In the genomic region with DNA sequence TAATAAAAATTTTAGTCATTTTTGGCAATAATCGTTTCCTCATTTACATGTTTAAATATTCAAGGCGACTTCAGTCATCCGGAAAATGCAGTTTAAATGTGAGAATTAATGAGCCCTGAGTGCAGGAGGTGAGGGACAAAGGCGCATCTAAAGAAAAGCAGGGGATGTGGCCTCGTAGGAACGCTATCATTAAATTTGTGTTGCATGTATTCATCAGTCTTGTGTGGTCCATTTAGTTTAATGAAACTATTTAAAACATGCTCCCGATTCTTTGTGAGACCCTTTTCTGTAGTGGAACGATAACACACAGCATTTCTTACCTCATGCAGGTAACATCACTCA, we compare ENCODE assay signal across 32 mouse cellular contexts.
DNase-seq lines count a peak whose midpoint lies in the region; ATAC-seq and TF ChIP-seq lines count a peak whose summit lies in the region.
"Had no signal": no experiment of that assay in that cellular context is flagged by ENCODE, and none has a peak within 500 bp of the region (broad histone marks: within the 10 kb centered on the region; RNA-seq: fewer than 3 reads in every experiment).

No protein-coding gene starts in this region.

- H3K4me3 ChIP-seq in forebrain, embryonic 11.5 days (ENCODE audit: low read depth, low read length): no peak overlapping the region
- H3K4me3 ChIP-seq in forebrain, embryonic 10.5 days: no peak overlapping the region
- H3K4me3 ChIP-seq in midbrain, embryonic 13.5 days (replicated peaks): no peak overlapping the region
- H3K4me3 ChIP-seq in midbrain, embryonic 15.5 days: no peak overlapping the region
- H3K4me3 ChIP-seq in forebrain, embryonic 13.5 days: no peak overlapping the region
- no peak overlapping the region for H3K4me3 ChIP-seq in neural tube, embryonic 13.5 days
- H3K4me3 ChIP-seq in stomach, postnatal 0 days (ENCODE audit: low read depth, low read length): no peak overlapping the region
- H3K4me3 ChIP-seq: embryonic facial prominence, embryonic 10.5 days; embryonic facial prominence, embryonic 15.5 days; heart, embryonic 10.5 days; heart, embryonic 15.5 days; liver, embryonic 12.5 days; megakaryocyte, embryonic 14.5 days; stomach, embryonic 15.5 days had no signal

- H3K9ac ChIP-seq in forebrain, embryonic 11.5 days (ENCODE audit: low read length): no peak overlapping the region
- H3K9ac ChIP-seq in midbrain, embryonic 13.5 days (replicated peaks): no peak overlapping the region
- no peak overlapping the region for H3K9ac ChIP-seq in midbrain, embryonic 15.5 days
- no peak overlapping the region for H3K9ac ChIP-seq in forebrain, embryonic 13.5 days
- H3K9ac ChIP-seq in neural tube, embryonic 13.5 days: no peak overlapping the region
- no peak overlapping the region for H3K9ac ChIP-seq in stomach, postnatal 0 days (ENCODE audit: low read length)
- H3K9ac ChIP-seq: embryonic facial prominence, embryonic 15.5 days; heart, embryonic 15.5 days; liver, embryonic 12.5 days; liver, postnatal 0 days; stomach, embryonic 15.5 days had no signal

- H3K27ac ChIP-seq in forebrain, embryonic 11.5 days (ENCODE audit: low read depth, low read length): no peak overlapping the region
- H3K27ac ChIP-seq in forebrain, embryonic 10.5 days: no peak overlapping the region
- no peak overlapping the region for H3K27ac ChIP-seq in midbrain, embryonic 13.5 days
- no peak overlapping the region for H3K27ac ChIP-seq in midbrain, embryonic 15.5 days
- H3K27ac ChIP-seq in forebrain, embryonic 13.5 days: no peak overlapping the region
- 0 out of 2 replicates have a peak overlapping the region, but pooled peaks have one; percentile 28 for H3K27ac ChIP-seq in neural tube, embryonic 13.5 days (replicated peaks)
- no peak overlapping the region for H3K27ac ChIP-seq in stomach, postnatal 0 days (replicated peaks)
- H3K27ac ChIP-seq: embryonic facial prominence, embryonic 10.5 days; embryonic facial prominence, embryonic 15.5 days; heart, embryonic 10.5 days; heart, embryonic 15.5 days; kidney, postnatal 0 days; liver, embryonic 12.5 days; stomach, embryonic 15.5 days had no signal

- H3K4me2 ChIP-seq in forebrain, embryonic 11.5 days (ENCODE audit: low read depth, low read length, severe bottlenecking): no peak overlapping the region
- H3K4me2 ChIP-seq in midbrain, embryonic 13.5 days (replicated peaks): no peak overlapping the region
- no peak overlapping the region for H3K4me2 ChIP-seq in midbrain, embryonic 15.5 days
- no peak overlapping the region for H3K4me2 ChIP-seq in forebrain, embryonic 13.5 days
- no peak overlapping the region for H3K4me2 ChIP-seq in neural tube, embryonic 13.5 days
- H3K4me2 ChIP-seq in stomach, postnatal 0 days (replicated peaks; ENCODE audit: low read depth): no peak overlapping the region
- H3K4me2 ChIP-seq: embryonic facial prominence, embryonic 15.5 days; heart, embryonic 15.5 days; liver, embryonic 12.5 days; stomach, embryonic 15.5 days had no signal

- no peak for TF ChIP-seq CTCF in stomach, postnatal 0 days (IDR thresholded peaks at IDR 0.05; ENCODE audit: low read depth)

- no peak for DNase-seq in forebrain, embryonic 11.5 days (ENCODE audit: low spot score)
- DNase-seq in forebrain, embryonic 10.5 days (ENCODE audit: extremely low spot score, low spot score): no peak
- DNase-seq in stomach, postnatal 0 days (ENCODE audit: low spot score): no peak
- DNase-seq in right cerebral cortex, postnatal 4 days: no peak
- DNase-seq: adrenal gland, adult 8-10 months; cerebellum, adult 8-10 months; cerebellum, postnatal 25 days; gastrocnemius, postnatal 25 days; heart, adult 11 months; heart, postnatal 36 days; kidney, adult 8-10 months; kidney, postnatal 4 days; layer of hippocampus, postnatal 36 days; left cerebral cortex, postnatal 4 days; liver, postnatal 0 days; lung, postnatal 4 days; thymus, postnatal 25 days had no signal

- 43% methylated on average over 8 of the region's 8 CpGs for WGBS in forebrain, embryonic 11.5 days
- WGBS in forebrain, embryonic 10.5 days: 74% methylated on average over 8 of the region's 8 CpGs
- WGBS in midbrain, embryonic 13.5 days: 46% methylated on average over 8 of the region's 8 CpGs
- WGBS in midbrain, embryonic 15.5 days: 46% methylated on average over 8 of the region's 8 CpGs
- 24% methylated on average over 8 of the region's 8 CpGs for WGBS in forebrain, embryonic 13.5 days
- WGBS in neural tube, embryonic 13.5 days: 35% methylated on average over 8 of the region's 8 CpGs
- 81% methylated on average over 8 of the region's 8 CpGs for WGBS in stomach, postnatal 0 days

- no peaks in the 10 kb centered on the region for H3K9me3 ChIP-seq in forebrain, embryonic 11.5 days (ENCODE audit: control insufficient read depth, low read length)
- H3K9me3 ChIP-seq in forebrain, embryonic 10.5 days: no peaks in the 10 kb centered on the region
- no peaks in the 10 kb centered on the region for H3K9me3 ChIP-seq in midbrain, embryonic 13.5 days
- no peaks in the 10 kb centered on the region for H3K9me3 ChIP-seq in midbrain, embryonic 15.5 days
- H3K9me3 ChIP-seq in forebrain, embryonic 13.5 days (replicated peaks): no peaks in the 10 kb centered on the region
- H3K9me3 ChIP-seq in neural tube, embryonic 13.5 days: no peaks in the 10 kb centered on the region
- no peaks in the 10 kb centered on the region for H3K9me3 ChIP-seq in stomach, postnatal 0 days (ENCODE audit: control insufficient read depth, low read length)
- H3K9me3 ChIP-seq: embryonic facial prominence, embryonic 10.5 days; embryonic facial prominence, embryonic 15.5 days; heart, embryonic 10.5 days; heart, embryonic 15.5 days; liver, embryonic 12.5 days; stomach, embryonic 15.5 days had no signal

- no peak for TF ChIP-seq EP300 in stomach, postnatal 0 days (optimal IDR thresholded peaks at IDR 0.05)

- peak; percentile 70 for ATAC-seq in forebrain, embryonic 11.5 days (replicated peaks; ENCODE audit: low FRiP score)
- peak; percentile 48; the same call in 1 of the 2 replicates for ATAC-seq in midbrain, embryonic 13.5 days
- no peak for ATAC-seq in midbrain, embryonic 15.5 days (replicated peaks)
- peak; percentile 69 for ATAC-seq in forebrain, embryonic 13.5 days
- peak; percentile 73; the same call in 1 of the 2 replicates for ATAC-seq in neural tube, embryonic 13.5 days (ENCODE audit: low read depth)
- no peak for ATAC-seq in stomach, postnatal 0 days (ENCODE audit: low FRiP score, low TSS enrichment)
- ATAC-seq: intestine, embryonic 16.5 days; liver, embryonic 12.5 days; liver, postnatal 0 days; lung, postnatal 0 days had no signal

- H3K36me3 ChIP-seq in forebrain, embryonic 11.5 days (ENCODE audit: control insufficient read depth, insufficient read depth, low read length): no peaks in the 10 kb centered on the region
- no peaks in the 10 kb centered on the region for H3K36me3 ChIP-seq in forebrain, embryonic 10.5 days (replicated peaks)
- no peaks in the 10 kb centered on the region for H3K36me3 ChIP-seq in midbrain, embryonic 13.5 days
- H3K36me3 ChIP-seq in midbrain, embryonic 15.5 days (replicated peaks): no peaks in the 10 kb centered on the region
- H3K36me3 ChIP-seq in forebrain, embryonic 13.5 days (ENCODE audit: poor library complexity, severe bottlenecking): no peaks in the 10 kb centered on the region
- H3K36me3 ChIP-seq in neural tube, embryonic 13.5 days: no peaks in the 10 kb centered on the region
- no peaks in the 10 kb centered on the region for H3K36me3 ChIP-seq in stomach, postnatal 0 days (ENCODE audit: control insufficient read depth, insufficient read depth, low read length)
- H3K36me3 ChIP-seq: embryonic facial prominence, embryonic 10.5 days; embryonic facial prominence, embryonic 15.5 days; heart, embryonic 10.5 days; heart, embryonic 15.5 days; liver, embryonic 12.5 days; stomach, embryonic 15.5 days had no signal

- H3K27me3 ChIP-seq in forebrain, embryonic 11.5 days (ENCODE audit: control insufficient read depth, insufficient read depth, low read length): no peaks in the 10 kb centered on the region
- H3K27me3 ChIP-seq in forebrain, embryonic 10.5 days (ENCODE audit: poor library complexity, severe bottlenecking): no peaks in the 10 kb centered on the region
- no peaks in the 10 kb centered on the region for H3K27me3 ChIP-seq in midbrain, embryonic 13.5 days
- H3K27me3 ChIP-seq in midbrain, embryonic 15.5 days (replicated peaks): no peaks in the 10 kb centered on the region
- no peaks in the 10 kb centered on the region for H3K27me3 ChIP-seq in forebrain, embryonic 13.5 days
- no peaks in the 10 kb centered on the region for H3K27me3 ChIP-seq in neural tube, embryonic 13.5 days
- no peaks in the 10 kb centered on the region for H3K27me3 ChIP-seq in stomach, postnatal 0 days (ENCODE audit: control insufficient read depth, insufficient read depth, low read length)
- H3K27me3 ChIP-seq: CH12.LX; embryonic facial prominence, embryonic 15.5 days; heart, embryonic 15.5 days; liver, embryonic 12.5 days; megakaryocyte, embryonic 14.5 days; stomach, embryonic 15.5 days had no signal

- H3K4me1 ChIP-seq in forebrain, embryonic 11.5 days (replicated peaks; ENCODE audit: control insufficient read depth, insufficient read depth, low read length): no peaks in the 10 kb centered on the region
- H3K4me1 ChIP-seq in forebrain, embryonic 10.5 days: peaks cover 5% of the 10 kb centered on the region; the same call in 1 of the 2 replicates
- 0 out of 2 replicates have a peak, but pooled peaks cover 3% of the 10 kb centered on the region for H3K4me1 ChIP-seq in midbrain, embryonic 13.5 days (replicated peaks)
- 0 out of 2 replicates have a peak, but pooled peaks cover 4% of the 10 kb centered on the region for H3K4me1 ChIP-seq in midbrain, embryonic 15.5 days
- H3K4me1 ChIP-seq in forebrain, embryonic 13.5 days: peaks cover 8% of the 10 kb centered on the region; the same call in 1 of the 2 replicates
- H3K4me1 ChIP-seq in neural tube, embryonic 13.5 days (replicated peaks): peaks cover 4% of the 10 kb centered on the region
- no peaks in the 10 kb centered on the region for H3K4me1 ChIP-seq in stomach, postnatal 0 days (replicated peaks; ENCODE audit: control insufficient read depth, insufficient read depth)
- H3K4me1 ChIP-seq: embryonic facial prominence, embryonic 10.5 days; embryonic facial prominence, embryonic 15.5 days; heart, embryonic 10.5 days; heart, embryonic 15.5 days; liver, embryonic 12.5 days; megakaryocyte, embryonic 14.5 days; stomach, embryonic 15.5 days had no signal

Comparison
In these comparisons a context has a peak if more than half of its experiments do, and no peak if none do; other contexts are left out.
1. ATAC-seq: peak in forebrain, embryonic 11.5 days (single experiment), midbrain, embryonic 13.5 days (single experiment), forebrain, embryonic 13.5 days (single experiment) and neural tube, embryonic 13.5 days (single experiment); none in midbrain, embryonic 15.5 days (single experiment) and stomach, postnatal 0 days (single experiment).